Mouse (Mus musculus) frontal cortex, adult 2 months (tissue): ENCODE data around the gene Iqck. TPM values are rescaled to one million over a fixed set of nuclear protein-coding genes. Genes with fewer than 3 reads are reported as not detected.

Experiments used
- DNase-seq, 2 experiments: peaks; one replicate each; pipeline ENCODE4 v3.0.0; 2022; ENCODE audit warnings: low spot score in 1 of 2; ENCODE audit errors: extremely low spot score in 1 of 2
- polyA plus RNA-seq: library from polyadenylated mRNA; depleted of rRNA; stranded (reverse); fragments of >200 nt; gene quantifications from 2 replicates; pipeline ENCODE4 v1.2.3, GENCODE M21; 2012

Iqck gene
- polyA plus RNA-seq, 1 experiment: 9.1 TPM

GRCm38 (mm10) chr7:118849543-118850250, 5.9 kb upstream of the Iqck start:
- no peak for DNase-seq

GRCm38 (mm10) chr7:118850676-118851290, 4.8 kb upstream of the Iqck start:
- no peak for DNase-seq

DNA sequence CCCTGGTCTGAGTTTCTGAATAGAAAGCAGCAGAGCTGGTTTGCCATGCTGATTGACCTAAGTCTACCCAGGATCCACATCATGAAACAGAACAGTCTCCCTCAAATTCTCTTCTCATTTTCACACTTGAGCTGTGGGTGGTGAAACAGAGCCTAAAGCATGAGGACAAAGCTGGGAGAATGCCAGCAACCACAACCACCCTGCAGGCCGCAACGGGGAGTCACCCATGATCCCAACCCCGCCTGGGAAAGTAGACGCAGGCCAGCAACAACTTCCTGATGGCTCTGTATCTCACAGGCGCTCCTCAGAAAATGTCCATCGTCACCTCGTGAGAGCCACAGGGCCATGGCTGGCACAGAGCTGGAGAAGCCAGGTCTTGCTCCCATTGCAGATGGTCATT, 4.0 kb upstream of the Iqck start:
- no peak for DNase-seq

DNA sequence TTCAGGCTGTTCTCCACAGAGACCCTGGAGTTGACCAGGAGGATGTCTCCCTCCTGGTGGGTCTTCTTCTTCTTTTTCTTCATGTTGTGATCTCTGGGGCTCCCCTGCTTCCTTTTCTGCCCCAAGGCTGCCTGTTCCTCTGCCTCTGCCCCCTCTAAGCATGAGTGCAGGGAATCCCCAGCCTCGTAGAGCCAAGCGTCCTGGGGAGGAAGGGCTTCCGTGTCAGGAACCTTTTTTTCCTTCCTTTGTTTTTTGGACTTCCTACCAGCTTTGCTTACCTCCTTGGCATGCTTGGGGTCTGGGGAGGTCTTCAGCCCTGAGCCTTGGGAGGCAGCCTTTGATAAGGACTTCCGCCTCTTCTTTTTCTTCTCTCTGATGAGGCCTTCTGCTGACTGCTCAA, 2.9 kb upstream of the Iqck start:
- no peak for DNase-seq

GRCm38 (mm10) chr7:118854606-118855005, 946 bp upstream of the Iqck start:
- no peak for DNase-seq

DNA sequence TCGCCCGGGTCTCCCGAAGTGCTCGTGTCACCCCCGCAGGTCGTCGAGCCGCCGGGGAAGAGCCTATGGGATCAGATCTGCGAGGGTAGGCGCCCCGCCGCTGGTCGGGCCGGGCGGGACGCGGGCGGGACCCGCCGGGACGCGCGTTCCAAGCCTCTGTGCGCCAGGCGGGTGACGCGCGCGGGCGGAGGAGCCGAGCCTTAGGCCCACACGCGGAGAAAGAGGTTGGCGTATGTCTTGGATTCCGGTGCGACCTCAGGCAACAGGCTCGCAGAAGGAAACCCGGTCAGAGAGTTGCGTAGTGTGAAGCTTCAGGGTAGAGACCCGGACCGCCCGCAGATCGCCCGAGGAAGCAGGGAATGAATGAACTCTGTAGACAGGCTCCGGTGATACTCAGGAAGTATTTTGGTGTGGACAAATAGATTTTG, 339 bp downstream of the Iqck start, which contains the start of gene Knop1:
Knop1 (minus strand) TSS at position 378 of the 428 bp plus-strand sequence.
- DNase-seq: no peak

DNA sequence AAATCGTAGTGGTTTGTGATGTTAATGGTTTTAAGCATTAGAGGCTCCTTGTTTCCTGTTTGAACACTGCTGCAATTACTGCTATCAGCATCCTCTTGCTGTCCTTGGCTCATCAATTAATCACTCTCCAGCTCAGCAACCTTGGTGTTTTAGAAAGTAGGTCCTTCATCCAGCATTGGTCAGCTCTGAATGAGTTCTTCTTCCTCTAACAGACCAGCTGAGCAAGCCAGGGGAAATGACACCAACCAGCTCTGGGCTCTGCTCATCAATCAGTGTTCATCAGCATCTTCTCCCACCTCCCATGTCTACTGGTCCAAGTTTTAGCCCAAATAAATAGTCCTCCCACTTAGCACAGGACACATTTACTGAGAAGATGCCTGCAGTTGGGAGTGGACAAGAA, 3.1 kb downstream of the Iqck start:
- no peak for DNase-seq

DNA sequence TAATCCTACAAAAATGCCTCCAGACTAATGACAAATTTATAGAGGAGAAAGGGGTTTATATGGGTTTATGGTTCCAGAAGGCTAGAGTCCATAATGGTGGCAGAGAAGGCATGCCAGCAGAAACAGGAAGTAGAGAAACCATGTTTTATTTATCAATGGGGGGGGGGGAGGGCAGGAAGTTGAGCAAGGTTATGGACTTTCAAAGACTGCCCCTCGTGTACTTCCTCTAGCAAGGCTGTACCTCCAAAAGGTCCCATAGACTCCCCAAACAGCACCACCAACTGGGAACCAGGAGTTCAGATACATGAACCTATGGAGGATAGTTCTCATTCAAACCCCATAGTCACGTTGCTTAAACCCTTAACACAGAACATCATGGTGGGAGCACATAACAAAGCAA, 9.8 kb downstream of the Iqck start:
- no peak for DNase-seq

GRCm38 (mm10) chr7:118879466-118880029, 24.0 kb downstream of the Iqck start:
- DNase-seq: no peak

DNA sequence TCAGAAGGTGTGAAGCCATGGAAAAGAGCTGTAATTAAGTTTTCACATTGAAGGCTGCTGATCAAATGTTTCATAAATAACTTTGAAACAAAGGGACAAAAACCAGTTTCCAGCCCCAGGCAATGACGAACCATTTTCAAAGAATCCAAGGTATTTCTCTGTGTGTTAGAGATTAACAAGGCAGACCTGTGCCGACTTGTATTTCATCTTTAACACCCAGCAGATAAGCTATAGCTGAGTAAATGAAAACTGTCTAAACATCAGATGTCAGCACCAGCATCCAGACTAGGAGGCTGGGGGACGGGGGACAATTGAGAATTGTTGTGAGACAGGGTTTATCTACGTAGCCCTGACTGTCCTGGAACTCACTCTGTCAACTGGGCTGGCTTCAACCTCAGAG, 28.4 kb downstream of the Iqck start:
- DNase-seq: no peak

GRCm38 (mm10) chr7:118884969-118885368, 29.4 kb downstream of the Iqck start:
- DNase-seq: peak in 1 of 2 experiments; percentile 20

- no peak for DNase-seq
These were observed 31.9 kb downstream of the Iqck start for GRCm38 (mm10) chr7:118887303-118888055.

DNA sequence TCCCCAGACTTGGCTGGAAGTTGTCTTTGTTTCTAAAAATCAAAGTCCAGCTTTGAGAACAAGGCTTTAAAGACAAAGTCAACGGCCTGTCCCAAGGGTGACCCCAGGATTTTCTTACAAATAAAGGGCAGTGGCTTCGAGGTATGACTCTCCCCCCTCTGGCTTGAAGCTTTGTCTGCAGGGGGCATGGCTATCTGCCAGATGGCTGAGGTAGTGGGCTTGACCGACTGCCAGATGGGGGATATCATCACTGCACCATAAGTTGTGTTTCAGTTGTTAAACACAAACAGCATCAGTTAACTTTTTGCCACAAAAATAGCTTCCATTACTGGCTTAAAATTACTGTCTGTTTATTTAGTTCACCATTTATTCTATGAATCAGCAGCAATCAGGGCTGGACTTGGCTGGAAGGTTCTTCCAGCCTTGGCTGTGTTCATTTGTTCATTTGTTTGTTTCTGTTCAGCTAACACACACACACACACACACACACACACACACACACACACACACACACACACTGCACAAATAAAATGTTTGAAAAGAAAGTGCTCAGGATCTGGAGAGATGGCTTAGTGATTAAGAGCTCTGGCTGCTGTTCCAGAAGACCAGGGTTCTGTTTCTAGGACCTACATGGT, 33.6 kb downstream of the Iqck start:
- DNase-seq: no peak

- no peak for DNase-seq
These were observed 40.2 kb downstream of the Iqck start for GRCm38 (mm10) chr7:118895469-118896450.

- no peak for DNase-seq
These were observed 42.5 kb downstream of the Iqck start for GRCm38 (mm10) chr7:118898063-118898462.

- no peak for DNase-seq
These were observed 44.5 kb downstream of the Iqck start for GRCm38 (mm10) chr7:118900090-118900489.

DNA sequence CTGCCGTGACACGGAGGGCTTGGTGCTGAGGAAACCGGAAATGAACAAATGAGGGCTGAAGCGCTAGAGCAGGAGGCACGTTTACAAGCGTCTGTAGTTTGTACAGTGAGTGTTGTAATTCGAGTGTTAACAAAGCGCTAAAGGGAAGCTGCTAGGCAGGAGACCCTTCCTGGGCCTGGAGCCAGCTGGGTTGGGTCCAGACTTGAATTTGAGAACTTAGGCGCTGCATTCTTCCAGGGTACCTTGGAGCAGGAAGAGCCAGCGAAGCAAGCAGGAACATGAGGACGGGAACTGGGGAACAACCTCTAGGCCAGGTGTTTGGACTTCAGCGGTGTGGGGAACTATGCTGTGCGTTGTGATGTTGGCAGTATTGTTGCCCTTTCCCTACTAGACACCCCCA, 47.4 kb downstream of the Iqck start:
- no peak for DNase-seq

- no peak for DNase-seq
These were observed 48.3 kb downstream of the Iqck start for GRCm38 (mm10) chr7:118903879-118904278.

GRCm38 (mm10) chr7:118904530-118904929, 49.0 kb downstream of the Iqck start:
- no peak for DNase-seq
